Mouse (Mus musculus): ENCODE results near the gene Ctrl.
"Not testable (repeated sequence)": the region's sequence is repeated elsewhere in the genome, so short reads cannot be mapped to it uniquely, and the experiment has no call there.

Ctrl gene

DNA sequence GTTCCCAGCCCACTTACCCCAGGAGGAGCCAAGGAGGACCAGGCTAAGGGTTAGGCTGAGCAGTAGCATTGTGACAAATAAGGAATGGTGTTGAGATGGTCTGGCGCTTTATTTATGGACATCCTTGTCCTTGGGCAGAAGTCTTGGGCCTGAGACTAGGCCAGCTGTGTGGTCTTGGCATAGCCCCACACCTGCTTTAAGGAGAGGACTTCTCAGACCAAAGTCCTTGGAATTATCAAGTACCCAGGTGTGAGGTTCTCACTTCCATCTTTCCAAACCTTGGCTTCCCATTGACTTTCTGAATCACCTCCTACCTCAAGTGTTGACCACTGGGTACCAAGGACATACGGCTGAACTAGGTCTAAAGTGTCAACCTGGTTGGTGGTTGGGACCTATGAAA, at the start of gene Ctrl:
Gene Ctrl (minus strand): TSS at position 101 of the 400 bp plus-strand sequence.
- DNase-seq (ENCODE audit: low read depth, low spot score) = no peak

DNA sequence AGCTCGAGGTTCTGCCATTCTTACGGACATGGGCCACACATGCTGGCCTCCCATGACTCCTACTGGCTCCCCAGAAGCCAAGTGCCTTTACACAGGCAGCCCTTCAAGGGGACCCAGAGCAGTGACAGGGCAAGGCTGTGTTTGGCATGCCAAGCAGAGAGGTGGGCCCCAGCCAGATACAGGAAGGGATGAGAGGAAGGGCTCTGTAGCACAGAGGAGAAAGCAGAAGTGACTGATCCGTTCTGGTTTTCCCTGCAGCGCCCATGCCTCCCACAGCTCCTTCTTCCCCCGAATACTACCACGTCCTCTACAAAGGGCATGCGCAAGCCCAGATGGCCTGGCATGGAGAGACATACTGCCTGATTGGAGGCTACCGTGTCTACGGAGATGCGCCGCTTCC, 49.7 kb upstream of the Ctrl start:
- DNase-seq (ENCODE audit: low read depth, low spot score) = not testable (repeated sequence)

DNA sequence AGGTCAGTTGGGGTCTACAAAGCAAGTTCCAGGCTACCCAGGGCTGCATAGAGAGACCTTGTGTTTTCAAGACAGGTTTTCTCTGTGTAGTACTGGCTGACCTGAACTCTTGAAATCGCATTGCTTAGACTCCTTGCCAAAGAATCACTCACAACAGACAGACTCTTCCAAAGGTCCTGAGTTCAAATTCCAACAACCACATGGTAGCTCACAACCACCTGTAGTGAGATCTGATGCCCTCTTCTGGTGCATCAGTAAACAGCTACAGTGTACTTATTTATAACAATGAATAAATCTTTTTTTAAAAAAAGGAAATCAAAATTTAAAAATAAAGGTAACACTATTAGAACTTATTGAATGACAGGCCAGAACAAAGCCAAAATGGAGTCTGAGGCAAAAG, 47.5 kb upstream of the Ctrl start:
- DNase-seq (ENCODE audit: low read depth, low spot score) = no peak

- DNase-seq (ENCODE audit: low read depth, low spot score) = no peak
Observed at GRCm38 (mm10) chr8:105979325-105979724, 45.7 kb upstream of the Ctrl start, which contains the start of gene Dpep3. Dpep3 (minus strand) TSS chr8:105979429.

DNA sequence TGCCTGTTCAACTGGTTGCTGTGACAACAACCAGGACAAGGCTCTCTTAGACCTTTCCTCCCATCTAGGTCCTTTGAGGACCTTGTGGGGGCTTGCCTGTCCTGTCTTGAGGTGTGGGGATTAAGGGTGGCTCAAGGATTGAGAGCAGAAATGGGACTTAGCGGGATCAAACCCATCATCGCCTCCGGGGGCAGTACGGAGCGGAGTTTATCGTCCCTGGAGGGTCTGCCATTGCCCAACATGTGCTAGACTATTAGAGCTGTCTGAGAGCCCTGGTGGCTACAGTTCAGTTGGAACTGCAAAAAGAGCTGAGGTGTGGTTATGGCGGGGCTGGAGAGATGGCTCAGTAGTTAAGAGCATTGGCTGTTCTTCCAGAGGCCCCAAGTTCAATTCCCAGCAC, 41.7 kb upstream of the Ctrl start:
- no peak for DNase-seq (ENCODE audit: low read depth, low spot score)

DNA sequence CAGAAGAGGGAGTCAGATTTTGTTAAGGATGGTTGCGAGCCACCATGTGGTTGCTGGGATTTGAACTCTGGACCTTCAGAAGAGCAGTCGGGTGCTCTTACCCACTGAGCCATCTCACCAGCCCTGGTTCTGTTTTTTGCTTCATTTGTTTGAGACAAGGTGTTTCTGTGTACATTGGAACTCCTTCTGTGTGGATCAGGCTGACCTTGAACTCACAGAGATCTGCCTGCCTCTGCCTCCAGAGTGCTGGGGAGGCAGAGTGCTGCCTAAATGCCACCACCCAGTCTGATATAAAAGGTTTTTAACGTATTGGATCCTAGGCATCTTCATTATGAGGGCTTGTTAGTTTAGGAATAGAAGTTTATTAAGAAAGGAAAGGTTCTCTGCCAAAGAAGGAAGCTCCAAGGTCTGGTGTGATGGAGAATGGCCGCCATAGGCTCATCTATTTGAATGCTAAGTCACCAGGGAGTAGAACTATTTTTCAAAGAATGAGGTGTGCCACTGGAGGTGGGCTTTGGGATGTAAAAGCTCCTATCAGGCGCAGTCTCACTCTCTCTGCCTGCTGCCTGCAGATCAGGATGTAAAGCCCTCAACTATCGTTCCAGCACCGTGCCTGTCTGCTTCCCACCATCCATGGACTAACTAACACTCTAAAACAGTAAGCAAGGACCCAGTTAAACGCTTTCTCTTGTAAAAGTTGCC, 37.5 kb upstream of the Ctrl start:
- DNase-seq (ENCODE audit: low read depth, low spot score) = no peak

DNA sequence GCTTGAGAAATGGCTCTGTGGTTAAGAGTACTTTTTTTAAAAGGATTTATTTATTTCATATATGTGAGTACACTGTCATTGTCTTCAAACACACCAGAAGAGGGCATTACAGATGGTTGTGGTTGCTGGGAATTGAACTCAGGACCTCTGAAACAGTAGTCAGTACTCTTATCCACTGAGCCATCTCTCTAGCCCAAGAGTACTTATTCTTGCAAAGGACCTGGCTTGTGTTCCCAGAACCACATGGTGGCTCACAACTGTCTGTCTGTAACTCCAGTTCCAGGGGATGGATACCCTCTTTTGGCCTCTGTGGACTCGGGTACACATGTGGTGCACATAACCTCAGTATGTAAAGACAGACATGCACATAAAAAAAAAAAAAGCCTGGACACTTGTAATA, 35.7 kb upstream of the Ctrl start:
- DNase-seq (ENCODE audit: low read depth, low spot score) = no peak

DNA sequence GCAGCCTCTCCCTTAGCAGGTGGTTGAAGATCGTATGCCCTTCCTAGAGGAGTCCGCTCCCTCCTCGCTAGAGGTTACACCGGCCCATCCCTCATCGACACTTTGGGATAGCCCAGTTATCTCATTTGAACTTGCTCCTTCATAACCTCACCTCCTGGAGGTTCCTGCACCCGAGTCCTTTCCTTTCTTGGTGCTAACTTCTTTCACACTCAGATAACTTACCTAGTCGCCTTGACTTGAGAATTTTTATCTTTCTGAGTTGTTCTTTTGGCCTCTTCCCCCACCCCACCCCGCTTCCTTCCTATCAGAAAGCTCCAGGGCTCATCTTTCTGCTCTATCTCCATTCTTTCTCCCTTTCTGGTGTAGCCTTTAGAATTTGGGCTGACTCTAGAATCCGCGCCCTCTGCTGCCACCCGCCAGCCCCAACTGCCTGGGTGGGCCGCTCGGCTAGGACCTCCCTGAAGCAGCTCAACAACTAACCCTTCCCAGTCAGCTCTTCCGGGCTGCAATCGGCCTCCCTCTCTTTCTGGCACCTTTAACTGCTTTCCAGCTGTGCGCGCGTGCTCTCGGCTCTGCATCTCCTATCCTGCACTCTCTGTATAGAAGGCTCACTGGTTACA, 33.1 kb upstream of the Ctrl start:
- peak; percentile 36 for DNase-seq (ENCODE audit: low read depth, low spot score)

- DNase-seq (ENCODE audit: low read depth, low spot score) = peak; percentile 81
Observed at GRCm38 (mm10) chr8:105965905-105966341, 32.3 kb upstream of the Ctrl start, which contains the start of gene Slc12a4. Slc12a4 (minus strand) TSS chr8:105966097.

GRCm38 (mm10) chr8:105965266-105965904, 31.7 kb upstream of the Ctrl start:
- peak; percentile 64 for DNase-seq (ENCODE audit: low read depth, low spot score)

- no peak for DNase-seq (ENCODE audit: low read depth, low spot score)
Observed at GRCm38 (mm10) chr8:105964506-105965265, 31.0 kb upstream of the Ctrl start.

DNA sequence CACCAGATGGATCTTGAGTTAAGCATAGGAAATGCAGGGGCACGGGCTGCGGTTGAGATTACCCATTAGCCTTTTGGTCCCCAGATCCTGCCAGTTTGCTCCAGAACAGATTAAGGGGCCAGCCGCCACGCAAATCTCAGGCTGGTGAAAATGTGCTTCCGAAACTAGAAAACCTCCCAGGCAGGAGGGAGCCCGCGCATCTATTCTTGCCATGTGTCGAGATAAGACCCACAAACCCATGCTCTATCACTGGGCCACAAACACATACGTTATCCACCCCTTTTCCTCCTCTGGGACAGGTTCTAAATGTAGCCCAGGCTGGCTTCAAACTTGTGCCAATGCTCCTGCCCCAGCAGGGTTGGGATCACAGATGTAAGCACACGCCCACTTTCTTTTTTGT, 27.9 kb upstream of the Ctrl start:
- DNase-seq (ENCODE audit: low read depth, low spot score) = no peak

DNA sequence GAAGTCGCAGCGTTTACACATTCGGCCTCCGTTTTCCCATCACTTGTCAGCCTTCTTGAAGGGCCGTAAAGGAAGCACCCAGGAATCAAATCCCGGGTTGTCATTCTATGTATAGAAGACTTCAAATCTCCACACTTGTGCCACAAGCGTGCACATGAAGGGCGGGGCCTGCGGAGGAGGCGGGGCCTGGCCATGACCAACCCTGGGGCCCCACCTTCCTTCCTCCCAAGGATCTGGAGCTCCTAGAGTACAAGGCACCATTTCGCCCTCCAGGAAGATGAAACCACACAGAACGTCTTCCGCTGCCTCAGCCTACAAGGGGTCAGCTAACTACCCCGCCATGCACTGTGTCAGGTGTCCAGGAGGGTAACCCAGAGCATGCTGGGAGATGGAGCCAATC, 27.4 kb upstream of the Ctrl start:
- DNase-seq (ENCODE audit: low read depth, low spot score) = no peak

DNA sequence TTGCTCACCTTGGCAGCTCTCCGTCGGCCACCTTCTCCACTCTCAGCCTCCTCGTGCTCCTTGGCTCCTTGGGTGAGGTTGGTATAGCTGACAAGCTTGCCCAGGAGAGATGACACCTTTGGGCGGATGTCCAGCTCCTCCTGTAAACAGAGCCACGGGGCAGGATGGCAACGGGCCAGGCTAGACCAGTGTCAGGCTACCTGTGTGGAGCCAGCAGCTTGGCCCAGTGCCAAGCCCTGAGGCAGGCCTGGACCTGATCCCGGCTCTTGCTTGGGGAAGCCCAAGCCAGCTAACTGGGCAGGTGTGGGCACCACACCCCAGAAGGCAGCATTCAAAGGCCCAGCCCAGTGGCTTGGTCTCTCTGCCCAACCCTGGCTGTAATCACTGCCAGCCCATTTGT, 25.7 kb upstream of the Ctrl start:
- no peak for DNase-seq (ENCODE audit: low read depth, low spot score)

GRCm38 (mm10) chr8:105957813-105958212, 24.2 kb upstream of the Ctrl start:
- no peak for DNase-seq (ENCODE audit: low read depth, low spot score)

- no peak for DNase-seq (ENCODE audit: low read depth, low spot score)
Observed at GRCm38 (mm10) chr8:105956556-105956955, 22.9 kb upstream of the Ctrl start.

GRCm38 (mm10) chr8:105951057-105951659, 17.5 kb upstream of the Ctrl start:
- no peak for DNase-seq (ENCODE audit: low read depth, low spot score)

DNA sequence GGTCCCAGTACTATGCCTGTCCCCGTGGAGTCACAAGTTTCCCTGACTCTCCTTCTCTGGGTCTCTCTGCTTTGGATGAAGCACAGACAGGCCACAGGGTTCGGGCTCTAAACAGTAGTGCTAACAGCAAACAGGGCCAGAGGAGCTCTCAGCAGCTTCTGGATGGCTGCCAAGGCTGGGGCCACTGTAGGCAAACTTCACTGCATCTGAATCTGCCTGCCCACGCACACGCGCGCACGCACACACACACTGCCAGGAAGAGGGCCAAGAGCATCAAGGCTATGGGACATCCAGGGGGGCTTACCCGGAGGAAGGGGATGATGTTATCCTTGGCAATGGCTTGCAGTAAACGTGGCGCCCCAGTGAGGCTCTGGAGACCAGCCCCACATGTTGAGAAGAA, 15.7 kb upstream of the Ctrl start:
- DNase-seq (ENCODE audit: low read depth, low spot score) = no peak

DNA sequence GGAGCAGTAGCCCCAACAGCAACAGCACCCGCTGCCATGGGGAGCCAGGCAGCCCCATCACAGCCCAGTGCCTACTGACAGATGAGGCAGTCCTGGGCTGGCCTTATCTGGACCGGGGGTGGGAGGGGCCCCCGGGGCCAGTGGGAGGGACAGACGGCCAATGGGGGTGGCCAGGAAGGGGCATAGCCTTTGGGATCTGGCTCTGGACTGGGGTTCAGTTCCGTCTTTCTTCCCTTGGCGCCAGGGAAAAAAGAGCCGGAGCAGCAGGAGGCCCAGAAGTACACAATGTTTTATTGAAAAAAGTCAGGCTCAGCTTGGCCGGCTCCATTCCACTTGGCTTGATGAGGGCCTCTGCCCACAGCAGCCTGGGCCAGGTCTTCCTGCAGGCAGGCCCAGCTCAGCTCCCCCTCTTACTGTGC, 9.7 kb upstream of the Ctrl start, which contains the start of gene Lcat:
Gene Lcat (minus strand): TSS at position 62 of the 419 bp plus-strand sequence.
- no peak for DNase-seq (ENCODE audit: low read depth, low spot score)

GRCm38 (mm10) chr8:105942542-105942941, 8.9 kb upstream of the Ctrl start:
- no peak for DNase-seq (ENCODE audit: low read depth, low spot score)

- no peak for DNase-seq (ENCODE audit: low read depth, low spot score)
Observed at GRCm38 (mm10) chr8:105942026-105942425, 8.4 kb upstream of the Ctrl start.

- peak; percentile 56 for DNase-seq (ENCODE audit: low read depth, low spot score)
Observed at GRCm38 (mm10) chr8:105938306-105938669, 4.6 kb upstream of the Ctrl start, which contains the start of gene Psmb10. Psmb10 (minus strand) TSS chr8:105938444.
